In the genomic region with DNA sequence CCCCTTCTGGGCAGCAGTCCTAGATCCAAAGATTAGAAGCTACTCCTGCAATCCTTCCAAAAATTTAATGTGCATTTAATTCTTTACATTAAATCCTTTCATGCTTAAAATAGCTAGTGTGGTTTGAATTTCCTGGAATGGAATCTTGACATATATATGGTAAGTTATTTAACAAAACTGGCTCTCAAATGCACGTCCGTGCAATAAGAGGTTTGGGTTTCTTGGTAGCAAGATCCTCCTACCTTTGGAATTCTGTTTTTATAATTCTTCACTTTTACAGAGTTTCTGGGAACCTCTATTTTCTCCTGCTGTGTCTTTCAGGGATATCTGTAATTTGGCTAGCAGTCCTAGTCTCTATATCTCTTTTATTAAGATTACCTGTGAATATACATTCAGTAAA, we compare ENCODE assay signal across 20 mouse cellular contexts.
A peak's percentile ranks its signal among the peaks of the same experiment; 100 is the strongest.
DNase-seq lines count a peak whose midpoint lies in the region; ATAC-seq and TF ChIP-seq lines count a peak whose summit lies in the region.
"Had no signal": no experiment of that assay in that cellular context is flagged by ENCODE, and none has a peak within 500 bp of the region (broad histone marks: within the 10 kb centered on the region; RNA-seq: fewer than 3 reads in every experiment).

No protein-coding gene starts in this region.

- DNase-seq in embryonic facial prominence, embryonic 14.5 days (ENCODE audit: low spot score), result peak; percentile 51
- DNase-seq in embryonic facial prominence, embryonic 10.5 days (ENCODE audit: low spot score), result no peak
- DNase-seq in forebrain, postnatal 0 days, result no peak
- DNase-seq in forebrain, embryonic 10.5 days (ENCODE audit: extremely low spot score, low spot score), result no peak
- no peak for DNase-seq in limb, embryonic 10.5 days (ENCODE audit: low spot score)
- peak; percentile 31 for DNase-seq in brain, adult 2 months (ENCODE audit: low read depth, low spot score)
- no peak for DNase-seq in hindbrain, embryonic 10.5 days (ENCODE audit: low spot score)
- DNase-seq: adrenal gland, adult 2 months; adrenal gland, postnatal 10 days; adrenal gland, postnatal 25 days; B cell, adult 2 months; cerebellum, adult 11-12 months; cerebellum, adult 2 months; cerebellum, adult 9-10 months; cerebellum, postnatal 10 days; cerebellum, postnatal 25 days had no signal

- H3K36me3 ChIP-seq in embryonic facial prominence, embryonic 14.5 days (ENCODE audit: control insufficient read depth, insufficient read depth, low read length), result no peaks in the 10 kb centered on the region
- no peaks in the 10 kb centered on the region for H3K36me3 ChIP-seq in embryonic facial prominence, embryonic 10.5 days (replicated peaks)
- no peaks in the 10 kb centered on the region for H3K36me3 ChIP-seq in forebrain, postnatal 0 days (ENCODE audit: insufficient read depth)
- H3K36me3 ChIP-seq in forebrain, embryonic 10.5 days (replicated peaks), result no peaks in the 10 kb centered on the region
- no peaks in the 10 kb centered on the region for H3K36me3 ChIP-seq in limb, embryonic 15.5 days
- H3K36me3 ChIP-seq in limb, embryonic 10.5 days, result no peaks in the 10 kb centered on the region
- H3K36me3 ChIP-seq in hindbrain, embryonic 10.5 days, result no peaks in the 10 kb centered on the region
- H3K36me3 ChIP-seq: embryonic facial prominence, embryonic 13.5 days; forebrain, embryonic 12.5 days had no signal

- H3K27me3 ChIP-seq in embryonic facial prominence, embryonic 14.5 days (replicated peaks; ENCODE audit: control insufficient read depth, insufficient read depth, low read length), result no peaks in the 10 kb centered on the region
- H3K27me3 ChIP-seq in embryonic facial prominence, embryonic 10.5 days (replicated peaks; ENCODE audit: low read depth, poor library complexity, severe bottlenecking), result no peaks in the 10 kb centered on the region
- no peaks in the 10 kb centered on the region for H3K27me3 ChIP-seq in forebrain, postnatal 0 days (ENCODE audit: insufficient read depth, low read length)
- H3K27me3 ChIP-seq in forebrain, embryonic 10.5 days (ENCODE audit: poor library complexity, severe bottlenecking), result no peaks in the 10 kb centered on the region
- H3K27me3 ChIP-seq in limb, embryonic 15.5 days, result no peaks in the 10 kb centered on the region
- no peaks in the 10 kb centered on the region for H3K27me3 ChIP-seq in limb, embryonic 10.5 days (ENCODE audit: low read depth, poor library complexity, severe bottlenecking)
- no peaks in the 10 kb centered on the region for H3K27me3 ChIP-seq in hindbrain, embryonic 10.5 days (ENCODE audit: insufficient read depth, poor library complexity, severe bottlenecking)
- H3K27me3 ChIP-seq: embryonic facial prominence, embryonic 13.5 days; forebrain, embryonic 12.5 days had no signal

- no peaks in the 10 kb centered on the region for H3K4me1 ChIP-seq in embryonic facial prominence, embryonic 14.5 days (ENCODE audit: control insufficient read depth, insufficient read depth, low read length)
- H3K4me1 ChIP-seq in embryonic facial prominence, embryonic 10.5 days, result no peaks in the 10 kb centered on the region
- H3K4me1 ChIP-seq in forebrain, postnatal 0 days (ENCODE audit: insufficient read depth), result no peaks in the 10 kb centered on the region
- no peaks in the 10 kb centered on the region for H3K4me1 ChIP-seq in forebrain, embryonic 10.5 days
- H3K4me1 ChIP-seq in limb, embryonic 15.5 days, result peaks cover 4% of the 10 kb centered on the region; the same call in 1 of the 2 replicates
- H3K4me1 ChIP-seq in limb, embryonic 10.5 days, result no peaks in the 10 kb centered on the region
- H3K4me1 ChIP-seq in hindbrain, embryonic 10.5 days (replicated peaks), result no peaks in the 10 kb centered on the region
- H3K4me1 ChIP-seq: embryonic facial prominence, embryonic 13.5 days; forebrain, embryonic 12.5 days had no signal

- H3K4me3 ChIP-seq in embryonic facial prominence, embryonic 14.5 days (ENCODE audit: low read depth, low read length), result no peak overlapping the region
- no peak overlapping the region for H3K4me3 ChIP-seq in embryonic facial prominence, embryonic 10.5 days
- H3K4me3 ChIP-seq in forebrain, postnatal 0 days (ENCODE audit: low read depth, low read length), result no peak overlapping the region
- H3K4me3 ChIP-seq in forebrain, embryonic 10.5 days, result no peak overlapping the region
- H3K4me3 ChIP-seq in limb, embryonic 15.5 days, result no peak overlapping the region
- H3K4me3 ChIP-seq in limb, embryonic 10.5 days, result no peak overlapping the region
- no peak overlapping the region for H3K4me3 ChIP-seq in hindbrain, embryonic 10.5 days
- H3K4me3 ChIP-seq: embryonic facial prominence, embryonic 13.5 days; forebrain, embryonic 12.5 days had no signal

- ATAC-seq in embryonic facial prominence, embryonic 14.5 days (ENCODE audit: low read depth), result no peak
- 0 out of 2 replicates have a peak, but pooled peaks have one; percentile 2 for ATAC-seq in forebrain, postnatal 0 days
- no peak for ATAC-seq in limb, embryonic 15.5 days (ENCODE audit: insufficient number of reproducible peaks, low FRiP score, low TSS enrichment, low read depth)
- ATAC-seq: forebrain, embryonic 16.5 days had no signal

- no peak overlapping the region for H3K27ac ChIP-seq in embryonic facial prominence, embryonic 14.5 days (replicated peaks; ENCODE audit: low read depth, low read length)
- no peak overlapping the region for H3K27ac ChIP-seq in embryonic facial prominence, embryonic 10.5 days (replicated peaks)
- no peak overlapping the region for H3K27ac ChIP-seq in forebrain, postnatal 0 days (ENCODE audit: low read depth, low read length)
- no peak overlapping the region for H3K27ac ChIP-seq in forebrain, embryonic 10.5 days
- H3K27ac ChIP-seq in limb, embryonic 15.5 days, result 0 out of 2 replicates have a peak overlapping the region, but pooled peaks have one; percentile 65
- H3K27ac ChIP-seq in limb, embryonic 10.5 days, result no peak overlapping the region
- H3K27ac ChIP-seq in hindbrain, embryonic 10.5 days, result no peak overlapping the region
- H3K27ac ChIP-seq: embryonic facial prominence, embryonic 13.5 days; forebrain, embryonic 12.5 days had no signal

- H3K4me2 ChIP-seq in embryonic facial prominence, embryonic 14.5 days (ENCODE audit: low read depth, low read length), result no peak overlapping the region
- no peak overlapping the region for H3K4me2 ChIP-seq in forebrain, postnatal 0 days (ENCODE audit: low read depth)
- no peak overlapping the region for H3K4me2 ChIP-seq in limb, embryonic 15.5 days
- H3K4me2 ChIP-seq: embryonic facial prominence, embryonic 13.5 days; forebrain, embryonic 12.5 days had no signal

- no peaks in the 10 kb centered on the region for H3K9me3 ChIP-seq in embryonic facial prominence, embryonic 14.5 days (ENCODE audit: control insufficient read depth, low read length)
- H3K9me3 ChIP-seq in embryonic facial prominence, embryonic 10.5 days, result no peaks in the 10 kb centered on the region
- H3K9me3 ChIP-seq in forebrain, postnatal 0 days (ENCODE audit: low read length), result no peaks in the 10 kb centered on the region
- H3K9me3 ChIP-seq in forebrain, embryonic 10.5 days, result no peaks in the 10 kb centered on the region
- H3K9me3 ChIP-seq in limb, embryonic 15.5 days, result no peaks in the 10 kb centered on the region
- no peaks in the 10 kb centered on the region for H3K9me3 ChIP-seq in limb, embryonic 10.5 days (replicated peaks)
- no peaks in the 10 kb centered on the region for H3K9me3 ChIP-seq in hindbrain, embryonic 10.5 days
- H3K9me3 ChIP-seq: embryonic facial prominence, embryonic 13.5 days; forebrain, embryonic 12.5 days had no signal

- H3K9ac ChIP-seq in embryonic facial prominence, embryonic 14.5 days (ENCODE audit: low read depth, low read length), result no peak overlapping the region
- H3K9ac ChIP-seq in forebrain, postnatal 0 days, result no peak overlapping the region
- H3K9ac ChIP-seq in limb, embryonic 15.5 days, result no peak overlapping the region
- H3K9ac ChIP-seq: embryonic facial prominence, embryonic 13.5 days; forebrain, embryonic 12.5 days had no signal

- TF ChIP-seq CTCF in forebrain, postnatal 0 days (IDR thresholded peaks at IDR 0.05; ENCODE audit: low read depth), result no peak

- 39% methylated on average over 2 of the region's 2 CpGs for WGBS in embryonic facial prominence, embryonic 14.5 days
- 94% methylated on average over 2 of the region's 2 CpGs for WGBS in embryonic facial prominence, embryonic 10.5 days
- 73% methylated on average over 2 of the region's 2 CpGs for WGBS in forebrain, postnatal 0 days
- WGBS in forebrain, embryonic 10.5 days, result 89% methylated on average over 2 of the region's 2 CpGs
- WGBS in limb, embryonic 15.5 days, result 47% methylated on average over 2 of the region's 2 CpGs
- WGBS in limb, embryonic 10.5 days, result 90% methylated on average over 2 of the region's 2 CpGs
- 91% methylated on average over 2 of the region's 2 CpGs for WGBS in hindbrain, embryonic 10.5 days

Comparison
In these comparisons a context has a peak if more than half of its experiments do, and no peak if none do; other contexts are left out.
1. DNase-seq: peak in embryonic facial prominence, embryonic 14.5 days (single experiment) and brain, adult 2 months (single experiment); none in embryonic facial prominence, embryonic 10.5 days (single experiment), forebrain, postnatal 0 days (single experiment), forebrain, embryonic 10.5 days (single experiment), limb, embryonic 10.5 days (single experiment) and hindbrain, embryonic 10.5 days (single experiment).